Mouse (Mus musculus) cerebellum, adult 2 months (tissue): Measurements from ENCODE around the gene Gm39566. TPM values are rescaled to one million over a fixed set of nuclear protein-coding genes. Genes with fewer than 3 reads are reported as not detected.
A peak's percentile ranks its signal among the peaks of the same experiment; 100 is the strongest.

Experiments
- DNase-seq, 2 experiments: peaks; one replicate each; pipeline ENCODE4 v3.0.0; 2021
- H3K27ac ChIP-seq: fragments of 200-500 bp; 2 replicates; pipeline ENCODE4 v1.5.1; 2012; ENCODE audit warnings: low read length, control low read depth, inconsistent platforms; ENCODE audit not compliant: insufficient read depth
- H3K27me3 ChIP-seq: fragments of 200-500 bp; 2 replicates; pipeline ENCODE4 v1.6.1; 2012; ENCODE audit warnings: inconsistent platforms, mild to moderate bottlenecking, low read length, moderate library complexity; ENCODE audit not compliant: control insufficient read depth, insufficient read depth
- H3K4me1 ChIP-seq: fragments of 200-500 bp; 2 replicates; pipeline ENCODE4 v1.6.1; 2011; ENCODE audit warnings: low read length; ENCODE audit not compliant: control insufficient read depth, insufficient read depth
- H3K4me3 ChIP-seq: fragments of 200-500 bp; replicated peaks from 2 replicates; pipeline ENCODE3; 2011; ENCODE audit warnings: mild to moderate bottlenecking, low read depth, low read length, control low read depth; ENCODE audit not compliant: insufficient read depth
- CTCF ChIP-seq: fragments of 200-500 bp; IDR thresholded peaks from 2 replicates; pipeline ENCODE4 v1.5.1; 2011; ENCODE audit warnings: low read depth, mild to moderate bottlenecking, control low read depth, low read length, moderate library complexity, borderline replicate concordance; ENCODE audit not compliant: insufficient read depth
- POLR2A ChIP-seq: fragments of 200-500 bp; IDR thresholded peaks from 2 replicates; pipeline ENCODE4 v1.6.1; 2011; ENCODE audit warnings: low read length, control low read depth, borderline replicate concordance; ENCODE audit not compliant: insufficient read depth
- WGBS: fragments of 180-500 bp; shearing (Covaris S2); methylation state at CpG from one replicate; pipeline ENCODE4 v1.1.7; 2018; 5-methylcytosine and 5-hydroxymethylcytosine counted together
- polyA plus RNA-seq: library from polyadenylated mRNA; depleted of rRNA; stranded (reverse); fragments of >200 nt; gene quantifications from 2 replicates; pipeline ENCODE4 v1.2.3, GENCODE M21; 2012

The Gm39566 gene
- polyA plus RNA-seq, 1 experiment = not detected

- H3K4me3 ChIP-seq = no peak overlapping the region
- no peaks in the 10 kb centered on the region for H3K27me3 ChIP-seq
- H3K27ac ChIP-seq = no peak overlapping the region
- TF ChIP-seq POLR2A = no peak
- no peak for TF ChIP-seq CTCF
- DNase-seq = no peak
- peaks cover 14% of the 10 kb centered on the region for H3K4me1 ChIP-seq
- WGBS = 68% methylated on average over 8 of the region's 8 CpGs
These were observed 35.7 kb upstream of the Gm39566 start for GRCm38 (mm10) chr11:69850754-69851153.

- TF ChIP-seq CTCF (no peak), POLR2A (no peak)
- Histone ChIP-seq H3K27me3 (no peaks in the 10 kb centered on the region), H3K27ac (no peak overlapping the region), H3K4me1 (peaks cover 14% of the 10 kb centered on the region), H3K4me3 (no peak overlapping the region)
- DNase-seq = no peak
- WGBS = 94% methylated on average over 15 of the region's 15 CpGs
These were observed 34.8 kb upstream of the Gm39566 start for GRCm38 (mm10) chr11:69849884-69850283.

- 87% methylated on average over 9 of the region's 9 CpGs for WGBS
- H3K4me3 ChIP-seq = no peak overlapping the region
- peaks cover 14% of the 10 kb centered on the region for H3K4me1 ChIP-seq
- no peak for DNase-seq
- H3K27me3 ChIP-seq = no peaks in the 10 kb centered on the region
- TF ChIP-seq CTCF = no peak
- TF ChIP-seq POLR2A = no peak
- no peak overlapping the region for H3K27ac ChIP-seq
These were observed 34.0 kb upstream of the Gm39566 start for GRCm38 (mm10) chr11:69849128-69849527.

- peak overlapping the region; percentile 29 for H3K27ac ChIP-seq
- peak; percentile 76 to 86 for DNase-seq
- no peaks in the 10 kb centered on the region for H3K27me3 ChIP-seq
- WGBS = 33% methylated on average over 6 of the region's 6 CpGs
- no peak for TF ChIP-seq CTCF
- no peak for TF ChIP-seq POLR2A
- peaks cover 14% of the 10 kb centered on the region for H3K4me1 ChIP-seq
- H3K4me3 ChIP-seq = peak overlapping the region; percentile 9
These were observed 32.9 kb upstream of the Gm39566 start for GRCm38 (mm10) chr11:69848021-69848420.

- peak overlapping the region; percentile 29 for H3K27ac ChIP-seq
- WGBS = 7% methylated on average over 37 of the region's 37 CpGs
- peak overlapping the region; percentile 61 for H3K4me3 ChIP-seq
- no peak for TF ChIP-seq POLR2A
- TF ChIP-seq CTCF = no peak
- DNase-seq = peak; percentile 31 to 52
- H3K4me1 ChIP-seq = peaks cover 14% of the 10 kb centered on the region
- H3K27me3 ChIP-seq = no peaks in the 10 kb centered on the region
These were observed 31.9 kb upstream of the Gm39566 start for GRCm38 (mm10) chr11:69846738-69847688.

GRCm38 (mm10) chr11:69846198-69846680, 31.1 kb upstream of the Gm39566 start, which contains the start of gene Plscr3:
Gene Plscr3 (plus strand): TSS chr11:69846376.
- Histone ChIP-seq H3K4me1 (peaks cover 14% of the 10 kb centered on the region), H3K27ac (peak within 1 kb of the TSS; percentile 42), H3K27me3 (no peaks in the 10 kb centered on the region), H3K4me3 (peak within 1 kb of the TSS; percentile 61)
- TF ChIP-seq CTCF (no peak), POLR2A (peak; percentile 73)
- DNase-seq = peak; percentile 88 to 92
- WGBS = under 1% methylated on average over 37 of the region's 38 CpGs

GRCm38 (mm10) chr11:69838714-69839104, 23.6 kb upstream of the Gm39566 start:
- Histone ChIP-seq H3K27me3 (no peaks in the 10 kb centered on the region), H3K4me3 (peak overlapping the region; percentile 89), H3K27ac (peak overlapping the region; percentile 86), H3K4me1 (peaks cover 2% of the 10 kb centered on the region; the same call in 1 of the 2 replicates)
- peak in 1 of 2 experiments; percentile 44 for DNase-seq
- under 1% methylated on average over 7 of the region's 7 CpGs for WGBS
- TF ChIP-seq CTCF (no peak), POLR2A (no peak)
